Mouse (Mus musculus): Measurements from ENCODE around the gene Tmigd3.

DNA sequence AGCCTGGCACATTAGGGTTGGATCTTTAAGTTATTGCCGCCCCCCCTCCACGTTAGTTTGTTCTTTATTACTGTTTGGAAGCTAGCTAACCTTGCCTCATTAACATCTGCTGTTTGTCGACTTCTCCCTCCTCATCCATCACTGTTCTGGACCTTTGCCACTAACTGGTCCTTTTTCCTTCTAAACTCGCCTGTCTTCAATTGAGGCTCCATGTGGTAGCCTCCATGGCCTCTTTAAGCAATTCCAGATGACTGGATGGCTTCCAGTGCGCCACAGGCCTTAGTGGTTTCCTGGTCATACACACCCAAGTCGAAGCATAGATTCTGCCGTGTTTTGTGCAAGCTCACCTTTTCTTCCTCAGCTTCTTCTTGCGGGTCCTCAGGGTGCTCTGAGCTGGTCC is 16.9 kb upstream of the Tmigd3 start:
- TF ChIP-seq CTCF (IDR thresholded peaks at IDR 0.05; ENCODE audit: borderline replicate concordance, control insufficient read depth, extremely low read depth, insufficient read depth, low read length, poor library complexity) (no peak), POLR2A (IDR thresholded peaks at IDR 0.05; ENCODE audit: control insufficient read depth, extremely low read depth, insufficient read depth, low read length, poor library complexity) (no peak)
